Mouse (Mus musculus): Measurements from ENCODE around the gene Lcp2. TPM values are rescaled to one million over a fixed set of nuclear protein-coding genes. Genes with fewer than 3 reads are reported as not detected.

Lcp2 gene
- total RNA-seq, 2 experiments from 2014 or later, result 3.5 to 3.8 TPM

- no peak for DNase-seq (ENCODE audit: extremely low spot score in 1 of 2, low spot score in 2 of 2)
- no peak for TF ChIP-seq CTCF (IDR thresholded peaks at IDR 0.05)
- Histone ChIP-seq H3K4me3 (no peak overlapping the region), H3K27ac (no peak overlapping the region)
- intact Hi-C loops (cut with DNase I), result no loop called here
Measured at GRCm38 (mm10) chr11:34012007-34012652, 34.6 kb upstream of the Lcp2 start.

- intact Hi-C loops (cut with DNase I), result no loop called here
- no peak overlapping the region for H3K4me3 ChIP-seq
- no peak for DNase-seq (ENCODE audit: extremely low spot score in 1 of 2, low spot score in 2 of 2)
Measured at GRCm38 (mm10) chr11:34025091-34025490, 21.6 kb upstream of the Lcp2 start.

DNA sequence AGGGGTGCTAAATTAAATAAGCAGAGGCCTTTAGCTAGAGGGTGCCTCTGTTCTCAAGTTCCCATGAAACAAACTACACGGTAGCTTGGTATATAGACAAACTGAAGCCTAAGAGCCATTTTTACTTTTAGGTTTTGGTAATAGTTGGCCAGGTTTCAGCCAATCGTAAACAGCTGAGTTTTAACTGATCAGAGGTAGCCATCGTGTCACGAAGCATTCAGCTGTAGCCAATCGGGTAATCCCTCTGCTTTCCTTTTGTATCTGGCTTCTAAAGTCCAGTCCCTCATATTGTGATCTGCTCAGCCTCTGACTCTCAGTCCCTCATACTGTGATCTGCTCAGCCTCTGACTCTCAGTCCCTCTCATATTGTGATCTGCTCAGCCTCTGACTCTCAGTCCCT, 17.1 kb upstream of the Lcp2 start:
- Histone ChIP-seq H3K4me3 (no peak overlapping the region), H3K27ac (no peak overlapping the region)
- DNase-seq (ENCODE audit: extremely low spot score in 1 of 2, low spot score in 2 of 2), result no peak
- intact Hi-C loops (cut with DNase I), result no loop called here
- TF ChIP-seq CTCF (IDR thresholded peaks at IDR 0.05), result no peak

More at GRCm38 (mm10) chr11:34025091-34025490, 21.6 kb upstream of the Lcp2 start:
- no peak for TF ChIP-seq CTCF (IDR thresholded peaks at IDR 0.05)
- no peak overlapping the region for H3K27ac ChIP-seq

DNA sequence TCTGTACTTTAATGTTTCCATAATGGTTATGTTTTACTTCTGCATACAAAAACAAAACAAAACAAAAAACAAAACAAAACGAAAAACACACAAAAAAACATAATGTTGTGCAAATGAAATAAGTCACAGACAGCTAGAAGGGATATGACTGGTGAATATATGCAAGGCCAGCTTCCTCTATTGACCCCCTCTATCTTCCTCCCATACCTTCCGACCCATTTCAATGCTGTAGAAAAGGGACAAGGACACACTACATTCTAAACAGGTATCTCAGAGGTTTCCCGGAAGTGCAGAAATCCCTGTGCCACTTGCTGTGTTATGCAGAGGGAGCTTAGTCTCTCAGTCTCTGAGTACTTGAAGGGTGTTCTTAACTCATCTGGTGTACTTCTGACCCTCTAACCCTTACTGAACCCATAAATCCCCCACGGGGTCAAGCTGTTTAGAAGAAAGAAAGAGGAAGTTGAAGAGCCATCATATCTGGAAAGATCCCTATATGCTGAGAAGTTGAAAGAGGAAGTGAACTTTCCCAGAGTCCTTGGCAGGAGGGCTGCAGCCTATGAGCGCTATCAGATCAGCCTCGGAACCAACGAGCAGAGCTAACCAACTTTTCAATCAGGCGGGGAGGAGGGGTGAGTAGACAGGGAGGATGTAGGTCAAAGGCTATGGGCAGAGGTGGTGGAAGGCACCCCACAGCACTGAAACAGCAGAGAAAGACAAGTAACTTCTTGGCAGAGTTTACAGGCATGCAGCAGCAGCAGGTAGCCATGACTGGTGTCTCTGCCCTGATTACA, 15.5 kb upstream of the Lcp2 start:
- Histone ChIP-seq H3K27ac (no peak overlapping the region), H3K4me3 (no peak overlapping the region)
- intact Hi-C loops (cut with DNase I), result no loop called here
- TF ChIP-seq CTCF (IDR thresholded peaks at IDR 0.05), result no peak
- no peak for DNase-seq (ENCODE audit: extremely low spot score in 1 of 2, low spot score in 2 of 2)

DNA sequence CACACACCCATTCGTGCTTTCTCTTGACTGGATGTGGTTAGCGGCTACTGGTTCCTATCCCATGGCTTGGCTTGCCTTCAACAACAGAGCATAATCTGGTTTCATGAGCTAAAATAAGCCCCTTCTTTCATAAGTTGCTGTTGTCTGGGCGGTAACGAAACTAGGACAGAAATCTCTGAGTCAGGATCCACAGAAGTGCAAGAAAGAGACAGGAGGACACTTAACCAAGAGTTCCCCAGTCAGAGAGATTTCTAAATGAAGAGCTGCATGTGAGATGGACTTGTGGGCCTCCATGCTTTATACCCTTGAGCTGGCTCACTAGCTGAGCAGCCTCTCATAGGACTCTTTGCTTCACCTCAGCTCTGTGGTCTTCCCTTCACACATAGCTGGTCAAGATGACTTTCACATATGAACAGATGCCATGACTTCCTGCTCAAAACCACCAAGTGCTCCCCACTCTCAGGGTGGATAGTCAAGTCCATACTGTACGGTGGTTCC, 12.7 kb upstream of the Lcp2 start:
- peak overlapping the region; percentile 62; the same call in 1 of the 2 replicates for H3K27ac ChIP-seq
- intact Hi-C loops (cut with DNase I), result no loop called here
- TF ChIP-seq CTCF (IDR thresholded peaks at IDR 0.05), result no peak
- peak in 1 of 2 experiments; percentile 19 for DNase-seq (ENCODE audit: extremely low spot score in 1 of 2, low spot score in 2 of 2)
- H3K4me3 ChIP-seq, result no peak overlapping the region

- H3K27ac ChIP-seq, result no peak overlapping the region; the same call in 1 of the 2 replicates
- DNase-seq (ENCODE audit: extremely low spot score in 1 of 2, low spot score in 2 of 2), result no peak
- intact Hi-C loops (cut with DNase I), result no loop called here
- no peak overlapping the region for H3K4me3 ChIP-seq
- TF ChIP-seq CTCF (IDR thresholded peaks at IDR 0.05), result no peak
Measured at GRCm38 (mm10) chr11:34034794-34035193, 11.9 kb upstream of the Lcp2 start.

- TF ChIP-seq CTCF (IDR thresholded peaks at IDR 0.05), result no peak
- DNase-seq (ENCODE audit: extremely low spot score in 1 of 2, low spot score in 2 of 2), result no peak
- H3K27ac ChIP-seq, result no peak overlapping the region
- intact Hi-C loops (cut with DNase I), result no loop called here
- no peak overlapping the region for H3K4me3 ChIP-seq
Measured at GRCm38 (mm10) chr11:34035909-34036658, 10.6 kb upstream of the Lcp2 start.

GRCm38 (mm10) chr11:34040061-34040460, 6.7 kb upstream of the Lcp2 start:
- TF ChIP-seq CTCF (IDR thresholded peaks at IDR 0.05), result no peak
- no peak for DNase-seq (ENCODE audit: extremely low spot score in 1 of 2, low spot score in 2 of 2)

DNA sequence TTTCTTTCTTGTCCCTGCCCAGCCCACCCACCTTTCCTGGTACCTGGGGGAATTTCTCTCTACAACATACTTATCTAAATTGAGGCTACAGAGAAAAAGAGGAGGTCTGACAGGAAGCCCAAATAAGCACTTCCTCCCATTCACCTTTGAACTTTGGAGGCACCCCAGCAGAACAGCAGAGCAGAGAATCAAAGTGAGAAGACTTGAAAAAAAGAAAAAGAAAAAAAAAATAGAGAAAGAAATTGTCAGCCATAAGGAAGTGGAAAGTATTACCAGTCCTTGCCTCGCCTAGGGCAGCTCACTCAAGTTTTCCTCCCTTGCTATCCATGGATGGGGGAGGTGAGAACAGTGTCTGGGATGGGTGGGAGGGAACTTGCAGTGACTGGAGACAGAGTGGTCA, 3.9 kb upstream of the Lcp2 start:
- DNase-seq (ENCODE audit: extremely low spot score in 1 of 2, low spot score in 2 of 2), result no peak
- TF ChIP-seq CTCF (IDR thresholded peaks at IDR 0.05), result no peak
- intact Hi-C loops (cut with DNase I), result no loop called here
- H3K27ac ChIP-seq, result no peak overlapping the region
- no peak overlapping the region for H3K4me3 ChIP-seq

More at GRCm38 (mm10) chr11:34040061-34040460, 6.7 kb upstream of the Lcp2 start:
- intact Hi-C loops (cut with DNase I), result no loop called here
- no peak overlapping the region for H3K4me3 ChIP-seq
- no peak overlapping the region for H3K27ac ChIP-seq

- no peak for TF ChIP-seq CTCF (IDR thresholded peaks at IDR 0.05)
- intact Hi-C loops (cut with DNase I), result no loop called here
- H3K27ac ChIP-seq, result no peak overlapping the region
- DNase-seq (ENCODE audit: extremely low spot score in 1 of 2, low spot score in 2 of 2), result no peak
- peak overlapping the region; percentile 21; the same call in 1 of the 2 replicates for H3K4me3 ChIP-seq
Measured at GRCm38 (mm10) chr11:34047542-34047937, 820 bp downstream of the Lcp2 start.

- Histone ChIP-seq H3K4me3 (no peak overlapping the region), H3K27ac (no peak overlapping the region)
- no peak for DNase-seq (ENCODE audit: extremely low spot score in 1 of 2, low spot score in 2 of 2)
- intact Hi-C loops (cut with DNase I), result no loop called here
- no peak for TF ChIP-seq CTCF (IDR thresholded peaks at IDR 0.05)
Measured at GRCm38 (mm10) chr11:34048375-34049124, 1.8 kb downstream of the Lcp2 start.

Data from left cerebral cortex, adult 2 months (tissue).